Mouse (Mus musculus) neural tube, embryonic 14.5 days (tissue): Measurements from ENCODE around the gene Arid5b. TPM values are rescaled to one million over a fixed set of nuclear protein-coding genes. Genes with fewer than 3 reads are reported as not detected.

ENCODE experiments used
- ATAC-seq: fragments of 200-750 bp; cut with Nextera tagmentation; 2 replicates; pipeline ENCODE4 v1.8.0; 2017; ENCODE audit warnings: low read depth, mild to moderate bottlenecking, moderate TSS enrichment, moderate library complexity
- H3K27ac ChIP-seq: fragments of 300-500 bp; sonication (generic); 2 replicates; pipeline ENCODE4 v1.5.1; 2014; ENCODE audit warnings: low read depth, mild to moderate bottlenecking, control low read depth, low read length, moderate library complexity, mixed read lengths
- H3K27me3 ChIP-seq: fragments of 300-500 bp; sonication (generic); 2 replicates; pipeline ENCODE4 v1.6.1; 2014; ENCODE audit warnings: low read length; ENCODE audit not compliant: control insufficient read depth, insufficient read depth
- H3K36me3 ChIP-seq: fragments of 300-500 bp; sonication (generic); 2 replicates; pipeline ENCODE4 v1.6.1; 2014; ENCODE audit warnings: low read length, mixed read lengths; ENCODE audit not compliant: control insufficient read depth, insufficient read depth
- H3K4me1 ChIP-seq: fragments of 300-500 bp; sonication (generic); 2 replicates; pipeline ENCODE4 v1.6.1; 2014; ENCODE audit warnings: low read length; ENCODE audit not compliant: control insufficient read depth, insufficient read depth
- H3K4me2 ChIP-seq: fragments of 300-500 bp; sonication (generic); 2 replicates; pipeline ENCODE4 v1.6.1; 2014; ENCODE audit warnings: mild to moderate bottlenecking, low read depth, low read length, control low read depth
- H3K4me3 ChIP-seq: fragments of 300-500 bp; sonication (generic); 2 replicates; pipeline ENCODE4 v1.5.1; 2014; ENCODE audit warnings: low read depth, low read length, control low read depth, mixed read lengths
- H3K9ac ChIP-seq: fragments of 300-500 bp; sonication (generic); replicated peaks from 2 replicates; pipeline ENCODE4 v1.6.1; 2014; ENCODE audit warnings: low read depth, mild to moderate bottlenecking, control low read depth, low read length, mixed read lengths
- H3K9me3 ChIP-seq: fragments of 300-500 bp; sonication (generic); 2 replicates; pipeline ENCODE4 v1.6.1; 2016; ENCODE audit warnings: low read length; ENCODE audit not compliant: control insufficient read depth
- WGBS: fragments of 180-500 bp; shearing (Covaris S2); extraction: QIAGEN DNeasy Blood & Tissue Kit; methylation state at CpG from one replicate; pipeline ENCODE4 v1.1.7; 2014; 5-methylcytosine and 5-hydroxymethylcytosine counted together
- polyA plus RNA-seq: library from polyadenylated mRNA; unstranded; fragments of >200 nt; fragmentation: Nextera tagmentation; extraction: Ambion mirVana; gene quantifications from 2 replicates; pipeline ENCODE4 v1.2.1, GENCODE M21; 2014

Gene Arid5b
- polyA plus RNA-seq, 1 experiment from 2014 or later, result 26.2 TPM

- Histone ChIP-seq H3K9ac (no peak overlapping the region), H3K4me3 (no peak overlapping the region), H3K36me3 (no peaks in the 10 kb centered on the region), H3K9me3 (no peaks in the 10 kb centered on the region), H3K27ac (no peak overlapping the region), H3K4me1 (no peaks in the 10 kb centered on the region), H3K27me3 (no peaks in the 10 kb centered on the region), H3K4me2 (no peak overlapping the region)
- WGBS, result 88% methylated on average over 4 of the region's 4 CpGs
- no peak for ATAC-seq
Measured at GRCm38 (mm10) chr10:68085574-68085973, 193.0 kb downstream of the Arid5b start.

GRCm38 (mm10) chr10:68081712-68082111 is 196.8 kb downstream of the Arid5b start:
- 69% methylated on average over 6 of the region's 6 CpGs for WGBS
- Histone ChIP-seq H3K4me3 (no peak overlapping the region), H3K27me3 (no peaks in the 10 kb centered on the region), H3K4me1 (no peaks in the 10 kb centered on the region), H3K9me3 (no peaks in the 10 kb centered on the region), H3K27ac (no peak overlapping the region), H3K36me3 (no peaks in the 10 kb centered on the region), H3K4me2 (no peak overlapping the region), H3K9ac (no peak overlapping the region)
- ATAC-seq, result no peak

- Histone ChIP-seq H3K4me2 (no peak overlapping the region), H3K9me3 (no peaks in the 10 kb centered on the region), H3K4me3 (no peak overlapping the region), H3K27me3 (no peaks in the 10 kb centered on the region), H3K9ac (no peak overlapping the region), H3K4me1 (no peaks in the 10 kb centered on the region), H3K27ac (no peak overlapping the region), H3K36me3 (no peaks in the 10 kb centered on the region)
- no peak for ATAC-seq
- 86% methylated on average over 10 of the region's 10 CpGs for WGBS
Measured at GRCm38 (mm10) chr10:68079910-68080670, 198.4 kb downstream of the Arid5b start.

GRCm38 (mm10) chr10:68078708-68079107 is 199.8 kb downstream of the Arid5b start:
- no peak for ATAC-seq
- Histone ChIP-seq H3K36me3 (no peaks in the 10 kb centered on the region), H3K4me2 (no peak overlapping the region), H3K27ac (no peak overlapping the region), H3K9ac (no peak overlapping the region), H3K9me3 (no peaks in the 10 kb centered on the region), H3K4me3 (no peak overlapping the region), H3K4me1 (no peaks in the 10 kb centered on the region), H3K27me3 (no peaks in the 10 kb centered on the region)
- 97% methylated on average over 3 of the region's 3 CpGs for WGBS

- no peaks in the 10 kb centered on the region for H3K36me3 ChIP-seq
- 90% methylated on average over 5 of the region's 5 CpGs for WGBS
- H3K9me3 ChIP-seq, result no peaks in the 10 kb centered on the region
- no peak for ATAC-seq
- H3K4me2 ChIP-seq, result no peak overlapping the region
- H3K27ac ChIP-seq, result no peak overlapping the region
- H3K4me1 ChIP-seq, result no peaks in the 10 kb centered on the region
- no peak overlapping the region for H3K9ac ChIP-seq
- H3K27me3 ChIP-seq, result no peaks in the 10 kb centered on the region
- H3K4me3 ChIP-seq, result no peak overlapping the region
Measured at GRCm38 (mm10) chr10:68075181-68075580, 203.4 kb downstream of the Arid5b start.

GRCm38 (mm10) chr10:68074291-68074690 is 204.2 kb downstream of the Arid5b start:
- H3K9ac ChIP-seq, result no peak overlapping the region
- H3K4me1 ChIP-seq, result no peaks in the 10 kb centered on the region
- 94% methylated on average over 12 of the region's 12 CpGs for WGBS
- no peaks in the 10 kb centered on the region for H3K9me3 ChIP-seq
- no peak overlapping the region for H3K27ac ChIP-seq
- no peak overlapping the region for H3K4me3 ChIP-seq
- no peaks in the 10 kb centered on the region for H3K27me3 ChIP-seq
- no peak overlapping the region for H3K4me2 ChIP-seq
- H3K36me3 ChIP-seq, result no peaks in the 10 kb centered on the region
- ATAC-seq, result no peak

GRCm38 (mm10) chr10:68072626-68073025 is 205.9 kb downstream of the Arid5b start:
- ATAC-seq, result no peak
- no peaks in the 10 kb centered on the region for H3K9me3 ChIP-seq
- H3K4me3 ChIP-seq, result no peak overlapping the region
- H3K36me3 ChIP-seq, result no peaks in the 10 kb centered on the region
- no peak overlapping the region for H3K4me2 ChIP-seq
- H3K27me3 ChIP-seq, result no peaks in the 10 kb centered on the region
- no peak overlapping the region for H3K27ac ChIP-seq
- no peak overlapping the region for H3K9ac ChIP-seq
- 85% methylated on average over 4 of the region's 4 CpGs for WGBS
- no peaks in the 10 kb centered on the region for H3K4me1 ChIP-seq

- H3K4me2 ChIP-seq, result no peak overlapping the region
- no peaks in the 10 kb centered on the region for H3K9me3 ChIP-seq
- no peaks in the 10 kb centered on the region for H3K27me3 ChIP-seq
- H3K36me3 ChIP-seq, result no peaks in the 10 kb centered on the region
- no peak for ATAC-seq
- no peaks in the 10 kb centered on the region for H3K4me1 ChIP-seq
- no peak overlapping the region for H3K4me3 ChIP-seq
- no peak overlapping the region for H3K9ac ChIP-seq
- H3K27ac ChIP-seq, result no peak overlapping the region
- WGBS, result 87% methylated on average over 7 of the region's 7 CpGs
Measured at GRCm38 (mm10) chr10:68071041-68071440, 207.5 kb downstream of the Arid5b start.

GRCm38 (mm10) chr10:68068426-68068825 is 210.1 kb downstream of the Arid5b start:
- H3K4me2 ChIP-seq, result no peak overlapping the region
- H3K9me3 ChIP-seq, result no peaks in the 10 kb centered on the region
- no peak overlapping the region for H3K4me3 ChIP-seq
- no peaks in the 10 kb centered on the region for H3K36me3 ChIP-seq
- 82% methylated on average over 8 of the region's 8 CpGs for WGBS
- no peaks in the 10 kb centered on the region for H3K27me3 ChIP-seq
- H3K4me1 ChIP-seq, result peaks cover 7% of the 10 kb centered on the region; the same call in 1 of the 2 replicates
- ATAC-seq, result no peak
- no peak overlapping the region for H3K27ac ChIP-seq
- no peak overlapping the region for H3K9ac ChIP-seq
